Mouse (Mus musculus) embryonic facial prominence, embryonic 10.5 days (tissue): ENCODE data around the gene 4930522H14Rik. TPM values are rescaled to one million over a fixed set of nuclear protein-coding genes. Genes with fewer than 3 reads are reported as not detected.

Experiments
- DNase-seq: peaks from one replicate; pipeline ENCODE4 v3.0.0-alpha.2; 2017; ENCODE audit warnings: low spot score
- H3K27ac ChIP-seq: fragments of 300-500 bp; sonication (generic); replicated peaks from 2 replicates; pipeline ENCODE4 v1.5.1; 2016; ENCODE audit warnings: mild to moderate bottlenecking
- H3K27me3 ChIP-seq: fragments of 300-500 bp; sonication (generic); replicated peaks from 2 replicates; pipeline ENCODE4 v1.6.1; 2016; ENCODE audit warnings: low read depth, mild to moderate bottlenecking; ENCODE audit not compliant: poor library complexity, severe bottlenecking
- H3K36me3 ChIP-seq: fragments of 300-500 bp; sonication (generic); replicated peaks from 2 replicates; pipeline ENCODE4 v1.6.1; 2016; ENCODE audit warnings: mild to moderate bottlenecking, moderate library complexity
- H3K4me1 ChIP-seq: fragments of 300-500 bp; sonication (generic); 2 replicates; pipeline ENCODE4 v1.6.1; 2016
- H3K4me3 ChIP-seq: fragments of 300-500 bp; sonication (generic); 2 replicates; pipeline ENCODE4 v1.5.1; 2016; ENCODE audit warnings: mild to moderate bottlenecking, moderate library complexity
- H3K9me3 ChIP-seq: fragments of 300-500 bp; sonication (generic); 2 replicates; pipeline ENCODE4 v1.6.1; 2016; ENCODE audit warnings: mild to moderate bottlenecking
- WGBS: fragments of 180-500 bp; shearing (Covaris S2); methylation state at CpG from one replicate; pipeline ENCODE4 v1.1.7; 2016; 5-methylcytosine and 5-hydroxymethylcytosine counted together
- polyA plus RNA-seq: library from polyadenylated mRNA; unstranded; fragments of >200 nt; fragmentation: Nextera tagmentation; extraction: Ambion mirVana; gene quantifications from 2 replicates; pipeline ENCODE4 v1.2.1, GENCODE M21; 2016

4930522H14Rik gene
- not detected in 2 replicates for polyA plus RNA-seq

DNA sequence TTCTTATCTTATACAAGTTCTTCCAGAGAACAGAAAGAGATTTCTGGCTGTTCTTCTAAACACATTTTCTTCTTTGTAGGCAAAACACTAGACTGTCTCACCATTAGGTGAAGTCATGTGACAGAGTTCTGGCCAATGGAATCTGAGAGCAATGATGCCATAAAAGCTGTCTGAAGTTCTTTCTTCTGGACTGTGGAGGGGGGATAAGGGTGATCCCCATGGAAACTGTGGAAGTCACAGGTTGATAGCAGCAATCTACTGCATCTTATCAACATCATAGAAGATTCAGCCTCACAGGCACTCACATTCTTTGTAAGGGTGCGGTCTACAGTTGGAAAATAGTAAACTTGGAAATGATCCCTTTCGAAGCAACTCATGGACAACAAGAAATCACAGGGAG lies at the start of gene 4930522H14Rik:
TSS of gene 4930522H14Rik (minus strand) at position 187 of the 400 bp plus-strand sequence.
- 96% methylated on average over 2 of the region's 2 CpGs for WGBS

GRCm38 (mm10) chr4:109578356-109578755 lies 47.3 kb upstream of the 4930522H14Rik start:
- H3K9me3 ChIP-seq, result no peaks in the 10 kb centered on the region
- 88% methylated on average over 3 of the region's 3 CpGs for WGBS
- DNase-seq, result no peak
- H3K27ac ChIP-seq, result no peak overlapping the region
- no peaks in the 10 kb centered on the region for H3K36me3 ChIP-seq
- H3K4me1 ChIP-seq, result 0 out of 2 replicates have a peak, but pooled peaks cover 3% of the 10 kb centered on the region
- no peaks in the 10 kb centered on the region for H3K27me3 ChIP-seq
- no peak overlapping the region for H3K4me3 ChIP-seq

More for the DNA sequence above, at the start of gene 4930522H14Rik:
- no peaks in the 10 kb centered on the region for H3K36me3 ChIP-seq
- no peak for DNase-seq
- H3K4me3 ChIP-seq, result no peak within 1 kb of the TSS
- no peaks in the 10 kb centered on the region for H3K4me1 ChIP-seq
- H3K27me3 ChIP-seq, result no peaks in the 10 kb centered on the region
- H3K27ac ChIP-seq, result no peak within 1 kb of the TSS
- no peaks in the 10 kb centered on the region for H3K9me3 ChIP-seq

DNA sequence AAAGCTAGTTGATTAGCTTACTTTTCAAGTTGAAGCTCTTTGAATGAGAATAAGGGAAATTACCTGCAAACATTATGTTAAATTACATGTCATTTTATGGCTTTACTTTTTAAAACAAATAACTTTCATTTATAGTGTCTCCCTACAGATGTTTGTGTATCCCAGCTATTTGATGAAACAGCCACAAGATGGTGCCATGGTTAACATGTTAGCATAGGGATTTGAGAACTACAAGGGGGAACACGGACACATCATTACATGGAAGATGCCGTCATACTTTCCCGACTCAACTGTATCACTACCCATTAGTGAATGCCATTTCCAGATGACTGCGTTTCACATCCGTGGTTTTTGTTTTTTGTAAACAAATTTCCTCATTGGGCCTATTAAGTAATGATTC lies 45.8 kb upstream of the 4930522H14Rik start:
- no peaks in the 10 kb centered on the region for H3K27me3 ChIP-seq
- H3K9me3 ChIP-seq, result no peaks in the 10 kb centered on the region
- H3K4me1 ChIP-seq, result 0 out of 2 replicates have a peak, but pooled peaks cover 3% of the 10 kb centered on the region
- WGBS, result 78% methylated on average over 5 of the region's 5 CpGs
- no peak overlapping the region for H3K4me3 ChIP-seq
- H3K36me3 ChIP-seq, result no peaks in the 10 kb centered on the region
- no peak for DNase-seq
- H3K27ac ChIP-seq, result no peak overlapping the region

- H3K4me3 ChIP-seq, result no peak overlapping the region
- H3K9me3 ChIP-seq, result no peaks in the 10 kb centered on the region
- H3K27me3 ChIP-seq, result no peaks in the 10 kb centered on the region
- no peak for DNase-seq
- no peak overlapping the region for H3K27ac ChIP-seq
- H3K36me3 ChIP-seq, result no peaks in the 10 kb centered on the region
- 0 out of 2 replicates have a peak, but pooled peaks cover 3% of the 10 kb centered on the region for H3K4me1 ChIP-seq
- 77% methylated on average over 9 of the region's 9 CpGs for WGBS
Observed at GRCm38 (mm10) chr4:109574845-109575244, 43.7 kb upstream of the 4930522H14Rik start.

DNA sequence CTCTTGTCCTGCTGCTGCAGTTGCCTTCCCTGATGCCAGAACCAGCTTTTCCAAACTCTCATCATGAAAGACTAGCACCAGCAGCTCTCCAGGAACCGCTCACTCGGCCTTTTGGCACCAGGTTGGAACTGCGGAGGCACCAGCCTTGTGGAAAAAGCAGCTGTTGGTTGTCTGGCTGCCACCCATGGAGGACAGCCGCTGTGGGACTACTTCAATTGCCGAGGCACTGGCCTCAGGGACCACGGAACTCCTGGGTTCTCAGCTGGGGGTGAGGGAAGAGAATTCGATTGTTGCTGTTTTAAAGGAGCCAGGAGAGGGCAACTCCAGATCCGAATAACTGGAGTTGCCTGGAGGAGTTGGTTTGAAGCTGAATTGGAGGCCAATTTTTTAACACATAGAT lies 43.2 kb upstream of the 4930522H14Rik start:
- Histone ChIP-seq H3K27ac (no peak overlapping the region), H3K36me3 (no peaks in the 10 kb centered on the region)
- DNase-seq, result no peak

GRCm38 (mm10) chr4:109572632-109573031 lies 41.5 kb upstream of the 4930522H14Rik start:
- H3K4me3 ChIP-seq, result no peak overlapping the region
- H3K27me3 ChIP-seq, result no peaks in the 10 kb centered on the region
- no peaks in the 10 kb centered on the region for H3K9me3 ChIP-seq
- no peak for DNase-seq
- H3K4me1 ChIP-seq, result peaks cover 9% of the 10 kb centered on the region; the same call in 1 of the 2 replicates
- no peak overlapping the region for H3K27ac ChIP-seq
- H3K36me3 ChIP-seq, result no peaks in the 10 kb centered on the region
- WGBS, result 81% methylated on average over 1 of the region's 1 CpGs

More for the DNA sequence above, 43.2 kb upstream of the 4930522H14Rik start:
- Histone ChIP-seq H3K4me3 (no peak overlapping the region), H3K4me1 (0 out of 2 replicates have a peak, but pooled peaks cover 3% of the 10 kb centered on the region), H3K9me3 (no peaks in the 10 kb centered on the region), H3K27me3 (no peaks in the 10 kb centered on the region)
- 37% methylated on average over 8 of the region's 8 CpGs for WGBS

GRCm38 (mm10) chr4:109569421-109569820 lies 38.3 kb upstream of the 4930522H14Rik start:
- DNase-seq, result no peak
- no peaks in the 10 kb centered on the region for H3K36me3 ChIP-seq
- H3K27ac ChIP-seq, result no peak overlapping the region
- WGBS, result 67% methylated on average over 9 of the region's 9 CpGs
- H3K9me3 ChIP-seq, result no peaks in the 10 kb centered on the region
- no peaks in the 10 kb centered on the region for H3K27me3 ChIP-seq
- H3K4me1 ChIP-seq, result peaks cover 12% of the 10 kb centered on the region; the same call in 1 of the 2 replicates
- H3K4me3 ChIP-seq, result no peak overlapping the region

DNA sequence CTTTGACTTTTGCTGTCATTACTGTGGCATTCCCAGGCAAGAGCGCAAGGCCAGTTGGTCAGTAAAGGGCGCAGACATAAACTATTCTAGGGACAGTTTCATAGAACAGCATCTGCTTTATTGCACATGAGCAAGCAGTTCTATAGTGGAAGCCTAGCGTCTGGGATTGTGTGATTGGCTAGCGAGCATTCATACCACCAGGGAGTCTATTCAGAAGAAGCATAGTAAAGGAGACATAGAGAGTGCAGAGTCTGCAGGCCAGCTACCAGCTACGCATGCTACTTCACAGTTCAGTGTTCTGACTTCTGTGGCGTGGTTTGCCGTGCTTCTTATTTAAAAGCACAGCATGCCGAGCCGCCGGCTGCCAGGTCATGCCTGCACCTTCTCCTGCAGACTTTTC lies 37.9 kb upstream of the 4930522H14Rik start:
- no peak for DNase-seq
- Histone ChIP-seq H3K9me3 (no peaks in the 10 kb centered on the region), H3K27me3 (no peaks in the 10 kb centered on the region), H3K4me1 (peaks cover 9% of the 10 kb centered on the region; the same call in 1 of the 2 replicates), H3K4me3 (no peak overlapping the region), H3K27ac (no peak overlapping the region), H3K36me3 (no peaks in the 10 kb centered on the region)
- 79% methylated on average over 10 of the region's 10 CpGs for WGBS

DNA sequence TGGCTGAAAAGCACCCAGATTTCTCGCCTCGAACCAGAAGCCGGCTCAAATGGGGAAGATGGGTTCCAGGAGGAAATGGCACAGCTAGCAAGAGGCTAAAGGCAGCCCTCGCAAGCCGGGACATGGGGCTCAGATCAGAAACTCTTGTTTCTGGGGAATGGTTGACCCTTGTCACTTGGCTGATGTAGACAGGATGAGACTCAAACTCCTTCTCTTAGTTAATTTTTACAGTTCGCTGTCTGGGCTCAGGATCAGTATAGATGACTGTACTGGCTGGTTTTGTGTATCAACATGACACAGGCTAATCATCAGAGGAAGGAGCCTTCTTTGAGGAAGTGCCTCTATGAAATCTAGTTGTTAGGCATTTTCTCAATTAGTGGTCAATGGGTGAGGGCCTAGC lies 33.6 kb upstream of the 4930522H14Rik start:
- H3K9me3 ChIP-seq, result no peaks in the 10 kb centered on the region
- H3K36me3 ChIP-seq, result no peaks in the 10 kb centered on the region
- H3K4me1 ChIP-seq, result peaks cover 9% of the 10 kb centered on the region; the same call in 1 of the 2 replicates
- no peak for DNase-seq
- 89% methylated on average over 6 of the region's 6 CpGs for WGBS
- no peak overlapping the region for H3K27ac ChIP-seq
- no peaks in the 10 kb centered on the region for H3K27me3 ChIP-seq
- H3K4me3 ChIP-seq, result no peak overlapping the region

DNA sequence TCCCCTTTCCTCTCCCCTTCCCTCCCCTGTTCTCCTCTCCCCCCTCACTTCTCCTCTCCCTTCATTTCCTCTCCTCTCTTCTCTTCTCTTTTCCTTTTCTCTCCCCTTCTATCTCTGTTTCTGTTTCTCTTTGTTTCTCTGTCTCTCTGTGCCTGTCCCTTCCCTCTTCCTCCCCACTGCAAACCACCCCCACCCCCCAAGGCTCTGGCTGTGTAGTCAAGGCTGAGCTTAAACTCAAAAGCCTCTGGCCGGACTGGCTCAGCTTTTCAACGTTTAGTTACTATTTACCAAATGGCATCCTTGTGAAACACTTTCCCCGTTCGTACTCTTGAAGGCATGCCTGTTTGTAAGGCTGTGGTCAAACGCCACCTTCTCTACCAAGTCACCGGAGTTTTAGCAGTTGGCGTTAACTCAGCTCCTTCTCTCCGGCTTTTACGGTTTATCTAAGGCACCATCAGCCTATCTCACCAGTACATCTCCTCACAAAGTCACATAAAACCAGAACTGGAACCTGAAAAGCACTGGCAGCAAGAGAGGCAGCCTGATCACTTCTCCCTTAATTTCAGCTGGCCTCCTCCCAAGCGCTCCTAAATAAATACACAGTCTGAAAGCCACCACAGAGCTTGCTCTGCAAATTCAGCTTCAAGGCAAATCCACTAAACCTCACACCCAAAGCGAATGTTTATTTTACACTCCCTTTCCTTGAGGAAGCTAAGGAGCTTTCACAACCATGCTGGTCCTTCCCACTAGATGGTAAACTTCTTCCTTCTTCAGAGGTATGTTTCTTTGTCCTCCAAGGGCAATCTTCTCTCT lies 19.4 kb upstream of the 4930522H14Rik start:
- Histone ChIP-seq H3K4me1 (peaks cover 9% of the 10 kb centered on the region), H3K27me3 (no peaks in the 10 kb centered on the region), H3K36me3 (no peaks in the 10 kb centered on the region), H3K9me3 (peaks cover 4% of the 10 kb centered on the region; the same call in 1 of the 2 replicates), H3K27ac (0 out of 2 replicates have a peak overlapping the region, but pooled peaks have one; percentile 14), H3K4me3 (no peak overlapping the region)
- 34% methylated on average over 11 of the region's 11 CpGs for WGBS
- no peak for DNase-seq

- Histone ChIP-seq H3K4me1 (peaks cover 9% of the 10 kb centered on the region), H3K27ac (no peak overlapping the region), H3K36me3 (no peaks in the 10 kb centered on the region), H3K9me3 (no peaks in the 10 kb centered on the region), H3K27me3 (no peaks in the 10 kb centered on the region), H3K4me3 (no peak overlapping the region)
- no peak for DNase-seq
- 31% methylated on average over 2 of the region's 2 CpGs for WGBS
Observed at GRCm38 (mm10) chr4:109547306-109547705, 16.2 kb upstream of the 4930522H14Rik start.

- H3K27ac ChIP-seq, result no peak overlapping the region
- no peaks in the 10 kb centered on the region for H3K36me3 ChIP-seq
- WGBS, result 82% methylated on average over 2 of the region's 2 CpGs
- H3K9me3 ChIP-seq, result no peaks in the 10 kb centered on the region
- H3K4me3 ChIP-seq, result no peak overlapping the region
- H3K27me3 ChIP-seq, result no peaks in the 10 kb centered on the region
- no peak for DNase-seq
- H3K4me1 ChIP-seq, result peaks cover 9% of the 10 kb centered on the region
Observed at GRCm38 (mm10) chr4:109546538-109546937, 15.4 kb upstream of the 4930522H14Rik start.
